Mouse (Mus musculus) thymus, postnatal 0 days (tissue): ENCODE measurements around the gene Dcp1a. TPM values are rescaled to one million over a fixed set of nuclear protein-coding genes. Genes with fewer than 3 reads are reported as not detected.
"Not testable (repeated sequence)": the region's sequence is repeated elsewhere in the genome, so short reads cannot be mapped to it uniquely, and the experiment has no call there.

Source experiments
- DNase-seq: peaks from one replicate; pipeline ENCODE4 v3.0.0-alpha.2; 2015; ENCODE audit warnings: low spot score
- polyA plus RNA-seq: library from polyadenylated mRNA; unstranded; fragments of >200 nt; fragmentation: Nextera tagmentation; extraction: Ambion mirVana; gene quantifications from 2 replicates; pipeline ENCODE4 v1.2.1, GENCODE M21; 2015

Gene Dcp1a
- polyA plus RNA-seq, 1 experiment from 2014 or later, result 17.7 TPM

- DNase-seq, result peak; percentile 47
Measured at GRCm38 (mm10) chr14:30515931-30516723, 36.8 kb downstream of the Dcp1a start.

- DNase-seq, result no peak
Measured at GRCm38 (mm10) chr14:30519323-30519722, 40.0 kb downstream of the Dcp1a start.

GRCm38 (mm10) chr14:30523356-30523755 lies 44.0 kb downstream of the Dcp1a start:
- DNase-seq, result no peak

GRCm38 (mm10) chr14:30528392-30528791 lies 49.1 kb downstream of the Dcp1a start:
- no peak for DNase-seq

GRCm38 (mm10) chr14:30528961-30529360 lies 49.6 kb downstream of the Dcp1a start:
- no peak for DNase-seq

GRCm38 (mm10) chr14:30529454-30529853 lies 50.1 kb downstream of the Dcp1a start:
- DNase-seq, result no peak

GRCm38 (mm10) chr14:30530726-30531269 lies 51.5 kb downstream of the Dcp1a start:
- no peak for DNase-seq

GRCm38 (mm10) chr14:30531431-30531830 lies 52.1 kb downstream of the Dcp1a start:
- no peak for DNase-seq

- DNase-seq, result no peak
Measured at GRCm38 (mm10) chr14:30531896-30532295, 52.6 kb downstream of the Dcp1a start.

- no peak for DNase-seq
Measured at GRCm38 (mm10) chr14:30533780-30534450, 54.6 kb downstream of the Dcp1a start.

GRCm38 (mm10) chr14:30541541-30541940 lies 62.2 kb downstream of the Dcp1a start:
- DNase-seq, result no peak

- DNase-seq, result not testable (repeated sequence)
Measured at GRCm38 (mm10) chr14:30543331-30543730, 64.0 kb downstream of the Dcp1a start.

- DNase-seq, result peak; percentile 7
Measured at GRCm38 (mm10) chr14:30548131-30548720, 68.9 kb downstream of the Dcp1a start, which contains the start of gene Tkt. Gene Tkt (plus strand): TSS chr14:30548359.

- DNase-seq, result peak; percentile 90
Measured at GRCm38 (mm10) chr14:30548965-30549776, 69.8 kb downstream of the Dcp1a start.

GRCm38 (mm10) chr14:30549777-30550149 lies 70.4 kb downstream of the Dcp1a start:
- DNase-seq, result peak; percentile 42

GRCm38 (mm10) chr14:30550232-30551070 lies 71.1 kb downstream of the Dcp1a start:
- no peak for DNase-seq

GRCm38 (mm10) chr14:30551509-30551908 lies 72.2 kb downstream of the Dcp1a start:
- DNase-seq, result no peak

GRCm38 (mm10) chr14:30551981-30552380 lies 72.6 kb downstream of the Dcp1a start:
- no peak for DNase-seq

GRCm38 (mm10) chr14:30553185-30553584 lies 73.8 kb downstream of the Dcp1a start:
- no peak for DNase-seq

- no peak for DNase-seq
Measured at GRCm38 (mm10) chr14:30556651-30557050, 77.3 kb downstream of the Dcp1a start.
